Mouse (Mus musculus) urinary bladder, postnatal 10 days (tissue): ENCODE results near the gene Prox1.

Source experiments
- DNase-seq: peaks from one replicate; pipeline ENCODE4 v3.0.0; 2022; ENCODE audit warnings: low spot score

Prox1 gene

GRCm38 (mm10) chr1:190169911-190170818 lies at the start of gene Prox1:
TSS of gene Prox1 (minus strand) at chr1:190170714.
- DNase-seq: no peak

GRCm38 (mm10) chr1:190216621-190217020 lies 46.1 kb upstream of the Prox1 start:
- no peak for DNase-seq

- DNase-seq: no peak
Observed at GRCm38 (mm10) chr1:190214626-190215025, 44.1 kb upstream of the Prox1 start.

- no peak for DNase-seq
Observed at GRCm38 (mm10) chr1:190213175-190213574, 42.7 kb upstream of the Prox1 start.

GRCm38 (mm10) chr1:190207246-190207645 lies 36.7 kb upstream of the Prox1 start:
- DNase-seq: no peak

- DNase-seq: no peak
Observed at GRCm38 (mm10) chr1:190205691-190206090, 35.2 kb upstream of the Prox1 start.

- DNase-seq: no peak
Observed at GRCm38 (mm10) chr1:190204378-190205070, 34.0 kb upstream of the Prox1 start.

- no peak for DNase-seq
Observed at GRCm38 (mm10) chr1:190201696-190202095, 31.2 kb upstream of the Prox1 start.

GRCm38 (mm10) chr1:190200996-190201395 lies 30.5 kb upstream of the Prox1 start:
- no peak for DNase-seq

- no peak for DNase-seq
Observed at GRCm38 (mm10) chr1:190198247-190198646, 27.7 kb upstream of the Prox1 start.

- DNase-seq: no peak
Observed at GRCm38 (mm10) chr1:190192011-190192410, 21.5 kb upstream of the Prox1 start.

- no peak for DNase-seq
Observed at GRCm38 (mm10) chr1:190190231-190190965, 19.9 kb upstream of the Prox1 start.

GRCm38 (mm10) chr1:190189125-190189524 lies 18.6 kb upstream of the Prox1 start:
- no peak for DNase-seq

GRCm38 (mm10) chr1:190186336-190186735 lies 15.8 kb upstream of the Prox1 start:
- no peak for DNase-seq

GRCm38 (mm10) chr1:190185284-190185683 lies 14.8 kb upstream of the Prox1 start:
- DNase-seq: no peak

GRCm38 (mm10) chr1:190183574-190183973 lies 13.1 kb upstream of the Prox1 start:
- no peak for DNase-seq

GRCm38 (mm10) chr1:190181765-190182164 lies 11.3 kb upstream of the Prox1 start:
- no peak for DNase-seq

GRCm38 (mm10) chr1:190180861-190181260 lies 10.3 kb upstream of the Prox1 start:
- no peak for DNase-seq

GRCm38 (mm10) chr1:190176961-190177360 lies 6.4 kb upstream of the Prox1 start:
- no peak for DNase-seq

- DNase-seq: no peak
Observed at GRCm38 (mm10) chr1:190174671-190175661, 4.5 kb upstream of the Prox1 start.

- DNase-seq: no peak
Observed at GRCm38 (mm10) chr1:190174231-190174630, 3.7 kb upstream of the Prox1 start.
